Mouse (Mus musculus) liver, adult (tissue): ENCODE data around the gene Trim63.

Experiments
- GATA4 ChIP-seq: IDR thresholded peaks from 2 replicates; pipeline ENCODE4 v1.6.1; 2014; ENCODE audit warnings: mild to moderate bottlenecking, low read length; ENCODE audit not compliant: insufficient replicate concordance

Gene Trim63

DNA sequence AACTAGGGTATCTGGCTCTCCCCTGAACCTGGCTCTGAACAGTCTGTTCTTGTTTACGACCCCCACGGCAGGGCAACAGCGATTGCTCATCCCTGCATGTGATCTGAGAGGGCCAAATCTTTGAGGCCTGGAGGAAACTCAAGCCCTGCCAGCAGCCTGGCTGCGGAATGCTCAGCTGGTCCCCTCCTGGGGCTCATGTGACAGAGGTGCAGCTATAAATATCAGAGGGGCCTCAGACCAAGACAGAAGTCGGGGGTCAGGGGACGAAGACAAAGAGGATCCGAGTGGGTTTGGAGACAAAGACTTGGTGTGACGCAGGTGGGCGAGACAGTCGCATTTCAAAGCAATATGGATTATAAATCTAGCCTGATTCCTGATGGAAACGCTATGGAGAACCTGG is at the start of gene Trim63:
Gene Trim63 (plus strand): TSS at position 245 of the 400 bp plus-strand sequence.
- TF ChIP-seq GATA4: no peak

- no peak for TF ChIP-seq GATA4
These were observed 48.9 kb upstream of the Trim63 start for GRCm38 (mm10) chr4:134265860-134266585.

GRCm38 (mm10) chr4:134268102-134268655 is 46.7 kb upstream of the Trim63 start:
- no peak for TF ChIP-seq GATA4

DNA sequence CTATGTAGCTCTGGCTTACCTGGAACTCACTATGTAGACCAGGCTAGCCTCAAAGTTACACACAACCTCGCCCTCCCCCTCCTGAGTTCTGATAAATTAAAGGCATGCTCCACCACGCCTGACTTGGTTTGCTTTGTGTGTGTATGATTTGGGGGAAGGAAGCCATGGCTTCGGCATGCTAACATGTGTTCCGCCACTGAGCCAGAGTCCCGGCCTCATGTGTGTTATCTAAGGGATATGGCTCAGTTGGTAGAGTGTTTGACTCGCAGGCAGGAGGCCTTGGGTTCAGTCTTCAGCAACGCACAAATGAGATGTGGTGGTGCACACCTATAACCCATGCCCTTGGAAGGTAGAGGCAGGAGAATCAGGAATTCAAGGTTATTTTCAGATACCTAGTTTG is 42.9 kb upstream of the Trim63 start:
- TF ChIP-seq GATA4: no peak

GRCm38 (mm10) chr4:134272731-134273416 is 42.0 kb upstream of the Trim63 start:
- no peak for TF ChIP-seq GATA4

- peak; percentile 48; the same call in 1 of the 2 replicates for TF ChIP-seq GATA4
These were observed 41.2 kb upstream of the Trim63 start for GRCm38 (mm10) chr4:134273417-134274345.

GRCm38 (mm10) chr4:134284942-134285341 is 30.0 kb upstream of the Trim63 start:
- no peak for TF ChIP-seq GATA4

- TF ChIP-seq GATA4: no peak
These were observed 28.4 kb upstream of the Trim63 start for GRCm38 (mm10) chr4:134286226-134287167.

GRCm38 (mm10) chr4:134287168-134287564 is 27.8 kb upstream of the Trim63 start:
- TF ChIP-seq GATA4: no peak

- TF ChIP-seq GATA4: no peak
These were observed 27.3 kb upstream of the Trim63 start, which contains the start of gene Pdik1l for GRCm38 (mm10) chr4:134287575-134288025. TSS of gene Pdik1l (minus strand) at chr4:134287895.

GRCm38 (mm10) chr4:134288397-134289256 is 26.3 kb upstream of the Trim63 start:
- TF ChIP-seq GATA4: no peak

DNA sequence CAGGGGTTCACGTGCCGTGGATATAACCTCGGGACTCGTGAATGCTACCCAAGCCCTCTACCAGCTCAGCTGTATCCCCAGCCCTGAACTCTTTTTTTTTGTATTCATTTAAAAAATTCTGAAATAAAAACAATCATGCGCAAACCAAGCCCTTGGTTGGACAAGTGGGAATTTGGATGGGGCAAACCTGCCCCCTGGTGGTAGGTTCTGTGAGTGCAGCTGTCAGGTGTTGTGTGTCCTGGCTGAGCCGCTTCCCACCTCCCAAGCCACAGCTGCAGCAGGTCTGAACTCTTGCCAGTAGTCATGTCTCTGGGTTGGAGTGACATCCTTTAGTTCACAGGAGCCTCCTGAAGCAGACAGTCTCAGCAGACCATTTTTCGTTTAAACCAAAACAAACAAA is 22.9 kb upstream of the Trim63 start:
- TF ChIP-seq GATA4: no peak
